Mouse (Mus musculus) midbrain, embryonic 10.5 days (tissue): ENCODE data around the gene Grin2c. TPM values are rescaled to one million over a fixed set of nuclear protein-coding genes. Genes with fewer than 3 reads are reported as not detected.

Experiments
- DNase-seq: peaks from one replicate; pipeline ENCODE4 v3.0.0-alpha.2; 2017; ENCODE audit warnings: low spot score
- H3K27ac ChIP-seq: fragments of 300-500 bp; sonication (generic); replicated peaks from 2 replicates; pipeline ENCODE4 v1.5.1; 2016; ENCODE audit warnings: mild to moderate bottlenecking
- H3K27me3 ChIP-seq: fragments of 300-500 bp; sonication (generic); 2 replicates; pipeline ENCODE4 v1.6.1; 2016; ENCODE audit warnings: low read depth, mild to moderate bottlenecking; ENCODE audit not compliant: poor library complexity, severe bottlenecking
- H3K36me3 ChIP-seq: fragments of 300-500 bp; sonication (generic); 2 replicates; pipeline ENCODE4 v1.6.1; 2016; ENCODE audit warnings: mild to moderate bottlenecking, moderate library complexity
- H3K4me1 ChIP-seq: fragments of 300-500 bp; sonication (generic); 2 replicates; pipeline ENCODE4 v1.6.1; 2016
- H3K4me3 ChIP-seq: fragments of 300-500 bp; sonication (generic); 2 replicates; pipeline ENCODE4 v1.5.1; 2016; ENCODE audit warnings: mild to moderate bottlenecking, moderate library complexity
- H3K9me3 ChIP-seq: fragments of 300-500 bp; sonication (generic); replicated peaks from 2 replicates; pipeline ENCODE4 v1.6.1; 2016; ENCODE audit warnings: mild to moderate bottlenecking
- WGBS: fragments of 180-500 bp; shearing (Covaris S2); methylation state at CpG from one replicate; pipeline ENCODE4 v1.1.7; 2016; 5-methylcytosine and 5-hydroxymethylcytosine counted together
- polyA plus RNA-seq: library from polyadenylated mRNA; unstranded; fragments of >200 nt; fragmentation: Nextera tagmentation; extraction: Ambion mirVana; gene quantifications from 2 replicates; pipeline ENCODE4 v1.2.1, GENCODE M21; 2016

Gene Grin2c
- polyA plus RNA-seq, 1 experiment from 2014 or later, result 0.02 TPM

DNA sequence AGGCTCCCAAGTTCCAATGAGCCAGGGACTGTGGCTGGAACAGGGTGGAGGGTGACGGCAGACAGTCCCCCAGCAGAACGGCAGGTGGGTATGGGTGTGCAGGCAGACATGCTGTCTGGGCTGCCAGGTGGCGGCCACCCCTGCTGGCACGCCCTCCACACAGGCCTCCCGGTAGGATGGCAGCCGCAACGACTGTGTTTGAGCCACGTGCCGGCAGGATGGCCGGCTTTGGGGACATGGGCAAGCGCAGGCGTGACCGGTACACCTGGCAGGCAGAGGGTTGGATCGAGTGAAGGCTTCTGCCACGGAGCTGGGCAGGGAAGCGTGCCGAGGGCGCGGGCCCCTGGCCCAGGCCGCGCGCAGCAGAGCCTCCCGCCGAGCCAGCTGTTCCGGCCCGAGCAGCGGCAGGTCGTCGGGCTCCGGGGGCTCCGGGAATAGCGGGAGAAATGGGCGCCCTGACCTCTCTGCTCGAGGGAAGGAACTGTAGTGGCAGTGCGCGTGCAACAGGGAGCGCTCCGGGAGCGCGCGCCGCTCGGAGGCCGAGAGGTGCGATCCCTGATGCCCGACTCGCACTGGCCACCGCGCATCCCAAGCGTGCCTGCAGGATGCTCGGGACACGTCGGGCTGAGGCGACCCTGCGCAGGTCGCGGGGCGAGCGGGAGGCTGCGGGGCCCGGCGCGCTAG is 17.2 kb downstream of the Grin2c start:
- no peak for DNase-seq

GRCm38 (mm10) chr11:115247945-115248344 is 19.1 kb downstream of the Grin2c start:
- peaks cover 70% of the 10 kb centered on the region for H3K4me1 ChIP-seq
- H3K4me3 ChIP-seq, result no peak overlapping the region
- 74% methylated on average over 6 of the region's 6 CpGs for WGBS
- no peaks in the 10 kb centered on the region for H3K9me3 ChIP-seq
- peaks cover 90% of the 10 kb centered on the region for H3K27me3 ChIP-seq
- DNase-seq, result no peak
- H3K27ac ChIP-seq, result no peak overlapping the region
- H3K36me3 ChIP-seq, result peaks cover 22% of the 10 kb centered on the region

More for the DNA sequence above, 17.2 kb downstream of the Grin2c start:
- Histone ChIP-seq H3K4me1 (peaks cover 55% of the 10 kb centered on the region), H3K27ac (peak overlapping the region; percentile 64), H3K9me3 (no peaks in the 10 kb centered on the region), H3K36me3 (0 out of 2 replicates have a peak, but pooled peaks cover 6% of the 10 kb centered on the region), H3K27me3 (peaks cover 98% of the 10 kb centered on the region), H3K4me3 (peak overlapping the region; percentile 61)
- 3% methylated on average over 63 of the region's 63 CpGs for WGBS

DNA sequence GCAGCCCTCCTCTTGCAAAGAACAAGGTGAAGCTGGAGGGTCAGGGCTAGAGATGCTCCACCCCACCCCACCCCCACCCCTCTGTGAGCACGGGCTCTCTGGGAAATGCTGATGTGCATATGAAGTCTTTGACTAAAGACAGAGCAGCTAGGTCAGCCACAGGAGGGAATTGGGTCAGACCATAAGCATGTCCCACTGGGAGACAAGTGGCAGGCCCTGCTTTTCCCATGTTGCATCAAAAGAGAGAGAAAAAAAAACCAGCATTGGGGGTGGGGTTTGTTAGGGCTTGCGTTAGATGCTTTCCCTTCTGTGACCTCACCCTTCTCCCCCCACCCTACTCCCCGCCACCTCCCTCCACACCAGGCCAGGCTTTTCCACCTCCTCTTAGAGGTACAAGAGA is 19.8 kb downstream of the Grin2c start:
- H3K9me3 ChIP-seq, result no peaks in the 10 kb centered on the region
- no peak overlapping the region for H3K4me3 ChIP-seq
- H3K27me3 ChIP-seq, result peaks cover 87% of the 10 kb centered on the region
- no peak for DNase-seq
- H3K36me3 ChIP-seq, result peaks cover 22% of the 10 kb centered on the region
- H3K4me1 ChIP-seq, result peaks cover 78% of the 10 kb centered on the region
- 21% methylated on average over 3 of the region's 3 CpGs for WGBS
- no peak overlapping the region for H3K27ac ChIP-seq

DNA sequence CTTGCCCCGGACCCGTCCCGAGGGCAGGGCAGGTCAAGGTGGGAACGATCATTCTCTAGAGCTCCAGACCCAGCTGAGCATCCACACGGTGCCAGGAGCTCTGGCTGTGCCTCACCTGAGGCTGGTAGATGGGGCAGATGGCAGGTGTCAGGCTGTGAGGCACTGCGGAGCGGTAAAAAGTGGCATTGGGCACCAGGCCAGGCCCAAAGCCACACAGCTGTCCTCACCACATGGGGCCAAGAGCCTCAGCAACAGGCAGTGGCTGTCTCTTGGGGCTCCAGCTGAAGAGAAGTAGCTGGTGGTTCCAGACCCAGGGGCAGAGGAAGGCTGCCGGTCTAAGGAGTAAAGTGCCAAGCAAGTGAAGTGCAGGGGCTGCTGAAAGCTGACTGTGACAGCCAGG is 20.7 kb downstream of the Grin2c start:
- no peaks in the 10 kb centered on the region for H3K9me3 ChIP-seq
- H3K36me3 ChIP-seq, result peaks cover 22% of the 10 kb centered on the region
- WGBS, result 75% methylated on average over 8 of the region's 8 CpGs
- H3K27ac ChIP-seq, result no peak overlapping the region
- no peak for DNase-seq
- peaks cover 79% of the 10 kb centered on the region for H3K27me3 ChIP-seq
- H3K4me3 ChIP-seq, result no peak overlapping the region
- peaks cover 86% of the 10 kb centered on the region for H3K4me1 ChIP-seq

DNA sequence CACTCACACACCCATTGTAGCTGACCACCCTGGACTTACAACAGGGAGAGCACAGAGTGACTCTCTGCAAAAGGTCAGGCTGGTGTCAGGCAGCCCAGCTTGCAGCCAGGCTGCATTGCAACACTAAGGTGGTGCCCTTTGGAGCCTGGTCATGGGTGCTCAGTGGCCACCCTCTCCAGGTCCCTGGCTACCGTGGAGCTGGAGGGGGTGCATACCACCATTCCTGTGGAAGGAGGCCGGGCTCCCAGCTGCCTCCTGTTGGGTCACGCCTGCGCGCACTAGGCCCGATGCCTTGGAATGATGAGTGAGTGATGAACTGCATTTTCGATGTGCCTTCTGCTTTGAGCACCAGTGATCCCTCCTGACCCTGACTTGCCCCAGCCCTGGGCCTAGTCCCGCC is 22.2 kb downstream of the Grin2c start:
- Histone ChIP-seq H3K27me3 (peaks cover 63% of the 10 kb centered on the region), H3K4me1 (peaks cover 80% of the 10 kb centered on the region), H3K27ac (0 out of 2 replicates have a peak overlapping the region, but pooled peaks have one; percentile 25), H3K4me3 (no peak overlapping the region), H3K36me3 (peaks cover 22% of the 10 kb centered on the region), H3K9me3 (no peaks in the 10 kb centered on the region)
- WGBS, result 89% methylated on average over 8 of the region's 8 CpGs
- DNase-seq, result no peak

DNA sequence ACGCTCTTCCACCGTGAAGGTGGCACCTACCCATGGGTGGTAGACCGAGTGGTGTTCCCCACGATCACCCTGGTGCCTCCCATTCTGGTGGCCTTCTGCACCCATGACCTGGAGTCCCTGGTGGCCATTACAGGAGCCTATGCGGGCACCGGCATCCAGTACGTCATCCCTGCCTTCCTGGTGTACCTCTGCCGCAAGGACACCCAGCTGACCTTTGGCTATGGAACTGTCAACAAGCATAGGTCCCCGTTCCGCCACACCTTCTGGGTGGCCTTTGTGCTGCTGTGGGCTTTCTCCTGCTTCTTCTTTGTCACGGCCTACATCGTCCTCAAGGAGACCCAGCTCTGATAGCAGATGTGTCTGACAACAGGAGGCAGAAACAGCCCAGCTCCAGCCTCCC is 23.3 kb downstream of the Grin2c start:
- H3K36me3 ChIP-seq, result peaks cover 22% of the 10 kb centered on the region
- no peak overlapping the region for H3K27ac ChIP-seq
- H3K4me3 ChIP-seq, result no peak overlapping the region
- H3K27me3 ChIP-seq, result peaks cover 53% of the 10 kb centered on the region
- H3K9me3 ChIP-seq, result no peaks in the 10 kb centered on the region
- no peak for DNase-seq
- 94% methylated on average over 12 of the region's 12 CpGs for WGBS
- H3K4me1 ChIP-seq, result peaks cover 75% of the 10 kb centered on the region

- Histone ChIP-seq H3K36me3 (peaks cover 22% of the 10 kb centered on the region), H3K27ac (0 out of 2 replicates have a peak overlapping the region, but pooled peaks have one; percentile 1), H3K27me3 (peaks cover 42% of the 10 kb centered on the region), H3K4me3 (no peak overlapping the region), H3K4me1 (peaks cover 75% of the 10 kb centered on the region), H3K9me3 (no peaks in the 10 kb centered on the region)
- WGBS, result 82% methylated on average over 3 of the region's 3 CpGs
- DNase-seq, result no peak
Measured at GRCm38 (mm10) chr11:115242746-115243145, 24.3 kb downstream of the Grin2c start.

- Histone ChIP-seq H3K36me3 (peaks cover 22% of the 10 kb centered on the region), H3K4me1 (peaks cover 70% of the 10 kb centered on the region), H3K27ac (0 out of 2 replicates have a peak overlapping the region, but pooled peaks have one; percentile 9), H3K9me3 (no peaks in the 10 kb centered on the region), H3K4me3 (no peak overlapping the region), H3K27me3 (peaks cover 29% of the 10 kb centered on the region)
- WGBS, result 81% methylated on average over 11 of the region's 11 CpGs
- DNase-seq, result no peak
Measured at GRCm38 (mm10) chr11:115241402-115241801, 25.6 kb downstream of the Grin2c start.

DNA sequence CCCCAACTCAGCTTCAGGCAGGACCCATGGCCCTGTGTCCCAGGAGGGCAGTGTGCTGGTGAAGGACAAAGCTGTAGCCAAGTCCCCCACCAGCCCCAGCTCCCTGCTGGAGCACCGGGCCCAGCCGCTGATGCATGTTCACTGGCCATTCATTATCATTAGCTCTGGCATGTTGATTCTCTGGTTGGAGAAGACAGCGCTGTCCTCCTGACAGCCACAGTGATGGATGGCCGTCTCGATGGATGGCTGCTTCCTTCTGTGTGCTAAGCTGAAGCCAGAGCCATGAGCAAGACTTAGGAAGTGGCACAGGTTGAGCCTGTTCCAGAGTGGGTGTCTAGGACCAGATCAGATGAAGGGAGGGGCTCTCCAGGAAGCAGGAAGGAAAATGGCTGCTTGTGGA is 30.5 kb downstream of the Grin2c start:
- no peak for DNase-seq
- H3K27ac ChIP-seq, result peak overlapping the region; percentile 65
- no peak overlapping the region for H3K4me3 ChIP-seq
- H3K36me3 ChIP-seq, result no peaks in the 10 kb centered on the region
- H3K9me3 ChIP-seq, result no peaks in the 10 kb centered on the region
- peaks cover 21% of the 10 kb centered on the region for H3K27me3 ChIP-seq
- WGBS, result 77% methylated on average over 5 of the region's 5 CpGs
- peaks cover 69% of the 10 kb centered on the region for H3K4me1 ChIP-seq

DNA sequence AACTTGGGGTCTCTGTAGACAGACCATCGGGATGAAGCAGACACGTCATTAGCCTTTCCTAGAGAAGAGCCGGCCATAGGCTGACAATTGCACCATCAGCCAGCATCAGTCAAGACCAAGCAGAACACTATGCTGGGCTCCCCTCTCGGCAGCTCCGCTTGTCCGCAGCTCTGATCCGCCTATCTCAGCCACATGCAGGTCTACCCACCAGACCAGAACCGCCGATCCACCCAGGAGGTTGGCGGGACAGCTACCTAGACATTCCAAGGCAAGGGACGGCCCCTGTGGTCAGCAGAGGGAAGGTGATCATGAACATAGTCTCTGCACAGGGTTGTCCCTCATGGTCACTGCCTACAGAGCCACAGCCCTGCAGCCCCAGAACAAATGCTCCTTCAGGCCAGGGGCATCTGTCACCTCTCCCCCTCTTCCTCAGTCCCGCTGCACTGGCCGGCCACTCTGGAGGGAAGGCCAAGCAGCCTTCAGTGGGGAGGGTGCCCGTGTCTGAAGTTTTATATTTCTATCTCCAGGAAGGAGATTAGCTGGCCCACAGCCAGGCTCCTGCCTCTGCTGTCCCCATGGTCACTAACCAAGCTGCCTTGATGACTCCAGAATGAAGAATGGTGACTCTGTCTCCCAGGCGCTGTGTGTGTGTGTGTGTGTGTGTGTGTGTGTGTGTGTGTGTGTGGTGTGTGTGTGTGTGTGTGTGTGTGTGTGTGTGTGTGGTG is 32.6 kb downstream of the Grin2c start:
- 76% methylated on average over 15 of the region's 15 CpGs for WGBS
- Histone ChIP-seq H3K27me3 (peaks cover 34% of the 10 kb centered on the region), H3K27ac (peak overlapping the region; percentile 73), H3K4me1 (peaks cover 75% of the 10 kb centered on the region), H3K4me3 (no peak overlapping the region), H3K36me3 (no peaks in the 10 kb centered on the region), H3K9me3 (no peaks in the 10 kb centered on the region)
- DNase-seq, result no peak

DNA sequence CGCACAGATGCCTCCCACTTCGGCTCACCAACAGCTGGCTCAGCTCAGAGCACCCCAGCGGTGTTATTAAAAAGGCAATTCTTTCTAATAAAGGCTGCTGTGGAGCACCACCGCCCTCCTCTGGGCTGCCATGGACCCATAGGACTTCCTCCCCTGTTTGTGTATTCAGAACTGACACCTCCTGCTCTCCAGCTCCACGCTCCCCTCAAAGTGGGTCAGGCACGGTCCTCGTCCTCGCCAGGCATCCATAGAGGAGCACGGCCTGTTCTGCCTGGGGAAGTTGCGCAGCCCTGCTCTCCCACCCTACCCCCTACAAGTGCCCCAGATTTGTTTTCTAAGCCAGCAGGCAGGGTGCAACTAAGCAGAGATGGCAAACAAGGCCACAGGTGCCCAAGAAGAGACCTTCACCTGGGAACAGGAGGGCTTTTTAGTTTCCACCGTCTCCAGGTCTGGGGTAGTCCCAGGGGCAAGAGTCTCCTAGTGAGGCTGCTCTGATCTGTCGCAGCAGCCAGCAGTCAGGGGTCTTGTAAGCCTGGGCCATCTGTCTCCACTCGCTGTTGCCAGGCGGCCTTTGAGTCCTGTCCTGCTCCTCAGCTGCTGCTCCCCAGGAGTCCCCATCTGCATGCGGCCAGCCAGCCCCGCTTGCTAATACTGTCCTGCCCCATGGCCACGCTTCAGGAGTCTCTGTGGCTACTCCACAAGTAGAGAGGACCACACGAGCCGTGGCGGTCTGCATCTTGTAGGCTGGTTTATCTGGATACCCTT is 33.3 kb downstream of the Grin2c start:
- H3K9me3 ChIP-seq, result no peaks in the 10 kb centered on the region
- H3K27me3 ChIP-seq, result peaks cover 42% of the 10 kb centered on the region
- DNase-seq, result peak; percentile 39
- no peak overlapping the region for H3K4me3 ChIP-seq
- peaks cover 80% of the 10 kb centered on the region for H3K4me1 ChIP-seq
- H3K36me3 ChIP-seq, result no peaks in the 10 kb centered on the region
- H3K27ac ChIP-seq, result peak overlapping the region; percentile 73
- 45% methylated on average over 20 of the region's 20 CpGs for WGBS

GRCm38 (mm10) chr11:115232889-115233288 is 34.2 kb downstream of the Grin2c start:
- H3K4me3 ChIP-seq, result no peak overlapping the region
- peaks cover 45% of the 10 kb centered on the region for H3K27me3 ChIP-seq
- 74% methylated on average over 5 of the region's 5 CpGs for WGBS
- no peaks in the 10 kb centered on the region for H3K9me3 ChIP-seq
- no peak for DNase-seq
- peak overlapping the region; percentile 73; the same call in 1 of the 2 replicates for H3K27ac ChIP-seq
- H3K36me3 ChIP-seq, result no peaks in the 10 kb centered on the region
- H3K4me1 ChIP-seq, result peaks cover 83% of the 10 kb centered on the region
